ENCODE assay signal across 9 mouse cellular contexts in the genomic region with DNA sequence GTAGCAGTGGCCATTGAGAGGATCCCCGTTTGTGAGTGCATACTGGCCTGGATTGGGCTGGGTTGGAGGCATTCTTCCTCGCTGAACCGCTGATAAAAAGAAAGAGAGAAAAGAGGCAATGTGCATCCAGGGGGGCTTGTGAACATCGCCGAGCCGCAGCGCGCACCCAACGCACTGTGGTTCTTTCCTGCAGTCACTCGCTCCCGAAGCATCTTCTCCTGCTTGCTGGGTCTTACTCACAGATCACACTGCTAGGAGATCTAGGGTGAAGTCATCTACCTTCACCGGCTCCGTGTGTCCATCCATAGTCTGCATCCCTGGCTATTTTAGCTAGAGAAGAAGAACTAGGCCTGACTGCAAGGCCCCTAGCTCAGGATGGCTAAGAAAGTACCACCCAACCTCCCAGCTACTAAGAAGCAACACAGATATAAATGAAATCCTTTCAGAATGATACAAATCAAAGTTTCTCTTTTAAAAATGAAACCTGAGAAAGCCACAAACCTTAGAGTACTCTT. TPM values are rescaled to one million over a fixed set of nuclear protein-coding genes. Genes with fewer than 3 reads are reported as not detected.
DNase-seq lines count a peak whose midpoint lies in the region; ATAC-seq lines count a peak whose summit lies in the region.
"Had no signal": no experiment of that assay in that cellular context is flagged by ENCODE, and none has a peak within 500 bp of the region (broad histone marks: within the 10 kb centered on the region; RNA-seq: fewer than 3 reads in every experiment).

No protein-coding gene starts in this region.

- H3K4me1 ChIP-seq in heart, embryonic 15.5 days (replicated peaks), result peaks cover 23% of the 10 kb centered on the region
- H3K4me1 ChIP-seq in forebrain, embryonic 13.5 days, result peaks cover 25% of the 10 kb centered on the region
- H3K4me1 ChIP-seq in midbrain, embryonic 11.5 days (ENCODE audit: control insufficient read depth, insufficient read depth, low read length), result peaks cover 14% of the 10 kb centered on the region; the same call in 1 of the 2 replicates

- WGBS in heart, embryonic 15.5 days, result 24% methylated on average over 13 of the region's 13 CpGs
- 3% methylated on average over 13 of the region's 13 CpGs for WGBS in forebrain, embryonic 13.5 days
- 1% methylated on average over 13 of the region's 13 CpGs for WGBS in midbrain, embryonic 11.5 days

- no peak for ATAC-seq in heart, embryonic 15.5 days (replicated peaks; ENCODE audit: insufficient number of reproducible peaks, insufficient read depth, low FRiP score, low read depth)
- ATAC-seq in forebrain, embryonic 13.5 days, result no peak
- ATAC-seq in midbrain, embryonic 11.5 days (ENCODE audit: low FRiP score), result no peak

- peaks cover 68% of the 10 kb centered on the region for H3K27me3 ChIP-seq in heart, embryonic 15.5 days
- peaks cover 27% of the 10 kb centered on the region for H3K27me3 ChIP-seq in forebrain, embryonic 13.5 days
- H3K27me3 ChIP-seq in midbrain, embryonic 11.5 days (ENCODE audit: control insufficient read depth, insufficient read depth, low read length), result peaks cover 6% of the 10 kb centered on the region

- H3K27ac ChIP-seq in heart, embryonic 15.5 days, result no peak overlapping the region
- H3K27ac ChIP-seq in forebrain, embryonic 13.5 days, result peak overlapping the region; percentile 97
- H3K27ac ChIP-seq in midbrain, embryonic 11.5 days (ENCODE audit: low read depth, low read length), result peak overlapping the region; percentile 100

- H3K4me3 ChIP-seq in heart, embryonic 15.5 days, result peak overlapping the region; percentile 45
- H3K4me3 ChIP-seq in forebrain, embryonic 13.5 days, result peak overlapping the region; percentile 95
- H3K4me3 ChIP-seq in midbrain, embryonic 11.5 days (ENCODE audit: low read depth, low read length), result peak overlapping the region; percentile 96
- H3K4me3 ChIP-seq: erythroblast, embryonic 14.5 days had no signal

- 0 out of 2 replicates have a peak overlapping the region, but pooled peaks have one; percentile 17 for H3K9ac ChIP-seq in heart, embryonic 15.5 days
- peak overlapping the region; percentile 100 for H3K9ac ChIP-seq in forebrain, embryonic 13.5 days
- H3K9ac ChIP-seq in midbrain, embryonic 11.5 days (ENCODE audit: low read length), result peak overlapping the region; percentile 98

- DNase-seq in heart, postnatal 4 days, result no peak
- DNase-seq in NIH3T3 (ENCODE audit: low read depth), result peak; percentile 55
- no peak for DNase-seq in midbrain, embryonic 11.5 days (ENCODE audit: low spot score, missing footprints)
- no peak for DNase-seq in thymus, postnatal 14 days
- no peak for DNase-seq in thymus, postnatal 25 days
- DNase-seq in cerebellum, adult 9-10 months, result no peak

- no peaks in the 10 kb centered on the region for H3K9me3 ChIP-seq in heart, embryonic 15.5 days (replicated peaks)
- H3K9me3 ChIP-seq in forebrain, embryonic 13.5 days (replicated peaks), result no peaks in the 10 kb centered on the region
- no peaks in the 10 kb centered on the region for H3K9me3 ChIP-seq in midbrain, embryonic 11.5 days (ENCODE audit: control insufficient read depth, low read length)

- no peaks in the 10 kb centered on the region for H3K36me3 ChIP-seq in heart, embryonic 15.5 days
- peaks cover 32% of the 10 kb centered on the region for H3K36me3 ChIP-seq in forebrain, embryonic 13.5 days (ENCODE audit: poor library complexity, severe bottlenecking)
- peaks cover 11% of the 10 kb centered on the region for H3K36me3 ChIP-seq in midbrain, embryonic 11.5 days (ENCODE audit: control insufficient read depth, insufficient read depth, low read length)

- peak overlapping the region; percentile 67 for H3K4me2 ChIP-seq in heart, embryonic 15.5 days
- peak overlapping the region; percentile 76 for H3K4me2 ChIP-seq in forebrain, embryonic 13.5 days
- H3K4me2 ChIP-seq in midbrain, embryonic 11.5 days, result peak overlapping the region; percentile 75

RNA-seq across cellular contexts. Expression of gene Nr2f1, which starts 3.9 kb away (rescaled TPM):
- polyA plus RNA-seq in heart, embryonic 15.5 days (2015; fragmentation: Nextera tagmentation; extraction: Ambion mirVana), result 3.2 and 4.5 TPM in 2 replicates
- 1 to 10 TPM; 4.6 to 4.8 TPM for total RNA-seq in heart, postnatal 4 days (2021)
- polyA plus RNA-seq in forebrain, embryonic 13.5 days (2015; fragmentation: Nextera tagmentation; extraction: Ambion mirVana), result 94.7 and 112 TPM in 2 replicates
- polyA plus RNA-seq in midbrain, embryonic 11.5 days (2014; fragmentation: Nextera tagmentation; extraction: Ambion mirVana), result 69.9 and 82.3 TPM in 2 replicates
- polyA plus RNA-seq: erythroblast, embryonic 14.5 days had no signal

Comparison
In these comparisons a context has a peak if more than half of its experiments do, and no peak if none do; other contexts are left out.
1. H3K4me3 ChIP-seq: peak in every context shown above with its lines; median percentile 96 in midbrain, embryonic 11.5 days; 95 in forebrain, embryonic 13.5 days; 45 in heart, embryonic 15.5 days.
2. H3K9ac ChIP-seq: peak in every context shown above with its lines; median percentile 100 in forebrain, embryonic 13.5 days; 98 in midbrain, embryonic 11.5 days; 17 in heart, embryonic 15.5 days.
3. RNA of gene Nr2f1, which starts 3.9 kb away (polyA plus RNA-seq): 94.7 to 112 TPM in forebrain, embryonic 13.5 days and 69.9 to 82.3 TPM in midbrain, embryonic 11.5 days; 3.2 to 4.5 TPM in heart, embryonic 15.5 days; every median in the first group is over 10 times any median in the second.
4. Peak in every context shown above with its lines, with median percentiles within 50 percentile points of each other: H3K4me2 ChIP-seq.